Mouse (Mus musculus) brain, embryonic 14.5 days (tissue): ENCODE data around the gene Dab1. TPM values are rescaled to one million over a fixed set of nuclear protein-coding genes. Genes with fewer than 3 reads are reported as not detected.
A peak's percentile ranks its signal among the peaks of the same experiment; 100 is the strongest.

Experiments
- DNase-seq: peaks from one replicate; pipeline ENCODE4 v3.0.0-alpha.2; 2011; ENCODE audit warnings: low read depth
- CTCF ChIP-seq: fragments of 200-500 bp; IDR thresholded peaks from 2 replicates; pipeline ENCODE4 v1.5.1; 2012; ENCODE audit warnings: inconsistent platforms, mild to moderate bottlenecking, moderate library complexity, borderline replicate concordance; ENCODE audit not compliant: insufficient read depth, insufficient read length; ENCODE audit errors: extremely low read depth
- POLR2A ChIP-seq: fragments of 200-500 bp; IDR thresholded peaks from 2 replicates; pipeline ENCODE4 v1.6.1; 2012; ENCODE audit warnings: mild to moderate bottlenecking, inconsistent platforms, borderline replicate concordance; ENCODE audit not compliant: poor library complexity, insufficient read depth, insufficient read length, severe bottlenecking; ENCODE audit errors: extremely low read depth
- polyA plus RNA-seq: library from polyadenylated mRNA; depleted of rRNA; stranded (reverse); fragments of >200 nt; gene quantifications from 2 replicates; pipeline ENCODE4 v1.2.3, GENCODE M21; 2012

Gene Dab1
- polyA plus RNA-seq, 1 experiment: 54.9 TPM

DNA sequence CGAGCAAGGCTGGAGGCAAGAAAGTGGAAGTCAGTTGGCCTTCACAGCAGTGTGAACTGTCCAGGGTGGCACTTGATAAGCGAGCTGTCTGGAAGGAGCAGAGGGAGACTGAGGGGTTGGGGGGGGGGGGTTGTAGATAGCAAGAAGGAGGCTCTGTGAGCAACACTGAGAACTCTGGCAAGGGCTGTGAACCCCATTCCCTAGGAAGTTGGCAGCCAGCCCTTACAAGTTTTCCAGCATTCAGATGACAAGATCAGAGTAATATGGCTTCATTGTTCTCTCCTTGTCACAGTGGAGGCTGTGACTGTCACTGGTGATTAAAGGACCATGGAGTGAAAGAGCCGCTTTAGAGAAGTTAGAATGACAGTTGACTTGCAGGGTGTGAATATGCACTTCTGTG, 662.4 kb downstream of the Dab1 start:
- TF ChIP-seq POLR2A (no peak), CTCF (no peak)
- DNase-seq: peak; percentile 68

DNA sequence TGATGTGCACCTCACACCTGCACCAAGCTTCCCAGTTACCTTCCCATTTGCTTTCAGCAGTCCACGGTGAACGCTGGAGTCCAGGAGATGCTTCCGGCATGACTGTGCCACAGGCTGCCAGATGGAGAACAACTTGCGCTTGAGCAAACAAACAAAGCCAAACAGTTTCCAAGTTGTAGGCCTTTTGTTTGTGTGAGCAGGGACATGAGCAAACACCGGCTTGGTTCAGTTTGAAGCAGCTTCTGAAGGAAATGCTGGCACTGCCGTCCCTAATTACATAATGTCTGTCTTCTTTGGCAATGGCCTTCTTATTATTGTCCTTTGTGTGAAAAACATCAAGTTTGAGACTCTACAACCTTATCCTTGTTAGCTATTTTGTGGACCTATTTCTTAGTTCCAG, 664.7 kb downstream of the Dab1 start:
- TF ChIP-seq CTCF (no peak), POLR2A (no peak)
- peak; percentile 82 for DNase-seq

DNA sequence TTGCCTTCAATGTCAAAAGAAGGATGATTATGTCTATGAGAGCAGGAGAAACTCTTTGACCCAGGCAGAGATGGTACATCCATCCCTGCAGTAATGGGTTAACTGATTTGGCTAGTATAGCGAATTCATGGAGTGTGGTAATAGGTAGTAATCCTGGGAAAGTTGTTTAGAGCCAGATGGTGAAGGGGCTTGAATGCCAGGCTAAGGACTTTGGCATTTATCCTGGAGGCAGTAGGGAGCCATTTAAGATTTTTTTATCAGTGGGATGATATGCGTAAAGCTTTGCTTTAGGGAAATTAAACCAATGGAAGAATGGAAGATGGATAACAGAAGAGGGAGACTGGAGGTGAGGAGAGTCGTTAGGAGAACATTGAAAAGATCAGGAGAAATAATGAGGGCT, 669.2 kb downstream of the Dab1 start:
- no peak for TF ChIP-seq CTCF
- TF ChIP-seq POLR2A: no peak
- DNase-seq: peak; percentile 69

DNA sequence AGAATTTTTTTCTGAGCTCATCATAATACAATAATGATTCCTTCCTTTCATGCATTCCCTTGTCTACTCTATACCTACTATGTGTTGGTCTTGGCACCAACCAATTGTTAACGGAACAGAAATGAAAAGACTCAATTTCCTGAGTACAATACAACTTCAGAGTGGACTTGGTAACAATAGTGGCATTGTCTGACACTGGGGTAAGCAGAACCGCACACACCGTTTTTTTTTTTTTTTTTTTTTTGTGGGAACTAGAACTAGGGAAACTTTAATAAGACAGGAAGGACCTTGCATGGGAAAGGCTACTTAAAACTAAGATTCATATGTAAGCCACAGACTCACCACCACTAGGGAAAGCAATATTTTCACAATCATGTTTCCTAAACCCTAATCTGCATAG, 682.6 kb downstream of the Dab1 start:
- no peak for DNase-seq
- TF ChIP-seq CTCF: no peak
- TF ChIP-seq POLR2A: no peak

DNA sequence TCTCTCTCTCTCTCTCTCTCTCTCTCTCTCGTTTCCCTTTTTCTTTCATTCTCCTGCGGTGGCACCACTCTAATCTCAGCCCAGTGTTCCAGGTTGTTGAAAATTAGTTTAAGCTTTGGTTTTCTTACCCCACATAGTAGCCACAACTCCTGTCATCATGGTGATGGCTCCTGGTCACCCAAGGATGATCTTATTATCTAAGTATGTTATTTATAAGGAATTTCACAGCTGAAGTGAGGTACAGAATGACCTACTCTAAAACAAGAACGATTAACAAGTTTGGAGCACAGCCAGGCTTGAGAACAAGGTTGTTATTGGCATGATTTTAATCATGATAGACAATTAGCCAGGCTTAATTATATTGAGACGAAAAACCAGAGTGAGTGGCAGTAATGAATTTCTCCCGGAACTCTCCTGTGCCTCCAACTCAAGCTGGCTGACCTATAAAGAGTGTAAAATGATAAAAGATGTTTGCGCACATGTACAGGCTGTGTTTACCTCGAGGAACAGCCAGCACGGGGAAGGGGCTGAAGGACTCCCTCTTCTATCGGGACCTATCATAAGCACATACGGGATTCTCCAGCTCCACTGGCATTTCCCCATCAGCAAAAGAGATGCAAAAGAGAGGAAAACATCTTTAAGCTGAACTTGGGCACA, 684.0 kb downstream of the Dab1 start:
- peak; percentile 92 for DNase-seq

DNA sequence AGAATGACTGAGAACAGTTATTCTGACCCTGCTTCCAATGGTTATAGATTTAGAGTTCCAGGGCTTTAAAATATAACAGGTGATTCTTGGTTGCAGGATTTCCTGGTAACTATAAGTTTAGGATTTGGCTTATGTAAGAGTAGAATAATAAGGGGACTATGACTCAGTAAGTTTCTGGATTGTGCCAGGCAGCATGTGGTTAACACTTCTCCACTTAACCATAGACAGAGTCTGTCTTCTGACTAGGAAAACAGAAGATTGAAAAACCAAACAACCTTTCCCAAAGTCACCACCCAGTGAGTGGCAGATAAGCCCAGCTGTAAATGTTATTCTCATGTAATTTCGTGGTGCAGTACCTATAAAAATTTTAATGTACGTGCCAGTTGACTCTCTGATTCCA, 688.6 kb downstream of the Dab1 start:
- DNase-seq: no peak
- TF ChIP-seq POLR2A: no peak
- TF ChIP-seq CTCF: no peak

More for the DNA sequence above, 684.0 kb downstream of the Dab1 start:
- TF ChIP-seq CTCF (no peak), POLR2A (no peak)

DNA sequence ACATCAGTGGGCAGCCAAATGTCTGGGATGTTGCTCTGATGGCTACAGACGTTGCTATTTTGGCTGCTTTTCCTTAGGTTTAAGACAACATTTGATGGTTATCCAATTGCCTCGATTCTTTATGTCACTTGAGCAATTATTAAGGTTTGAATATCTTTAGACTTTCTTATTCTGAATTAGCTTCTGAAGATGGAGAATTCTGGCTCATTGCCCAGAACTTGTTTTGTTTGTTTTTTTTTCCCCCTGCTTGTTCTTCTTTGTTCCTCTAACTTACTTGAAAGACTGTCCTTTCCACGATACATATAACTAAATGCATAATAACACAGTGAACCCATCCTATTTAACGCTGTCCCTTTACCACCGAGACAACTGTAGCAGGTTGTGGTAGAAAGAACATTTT, 707.1 kb downstream of the Dab1 start:
- DNase-seq: peak; percentile 75
- no peak for TF ChIP-seq POLR2A
- no peak for TF ChIP-seq CTCF

DNA sequence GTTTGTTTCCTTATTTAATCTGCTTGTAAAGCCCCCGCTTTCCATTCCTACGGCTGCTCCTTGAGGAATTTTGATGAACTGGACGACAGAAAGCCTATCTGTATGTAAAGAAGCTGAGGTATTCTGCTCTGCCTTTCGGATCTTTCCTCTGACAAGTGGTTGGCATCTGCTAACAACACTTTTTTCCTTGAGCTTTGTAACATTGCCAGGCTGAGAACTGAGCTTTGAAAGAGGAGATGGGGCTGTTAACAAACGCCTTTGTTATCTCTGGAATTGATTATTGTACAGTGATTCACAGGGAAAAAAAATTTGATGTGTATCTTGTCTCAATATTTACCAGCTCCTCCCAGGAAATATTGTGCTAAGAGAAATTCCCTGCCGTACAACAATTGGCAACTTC, 712.7 kb downstream of the Dab1 start:
- TF ChIP-seq CTCF (no peak), POLR2A (no peak)
- peak; percentile 67 for DNase-seq

DNA sequence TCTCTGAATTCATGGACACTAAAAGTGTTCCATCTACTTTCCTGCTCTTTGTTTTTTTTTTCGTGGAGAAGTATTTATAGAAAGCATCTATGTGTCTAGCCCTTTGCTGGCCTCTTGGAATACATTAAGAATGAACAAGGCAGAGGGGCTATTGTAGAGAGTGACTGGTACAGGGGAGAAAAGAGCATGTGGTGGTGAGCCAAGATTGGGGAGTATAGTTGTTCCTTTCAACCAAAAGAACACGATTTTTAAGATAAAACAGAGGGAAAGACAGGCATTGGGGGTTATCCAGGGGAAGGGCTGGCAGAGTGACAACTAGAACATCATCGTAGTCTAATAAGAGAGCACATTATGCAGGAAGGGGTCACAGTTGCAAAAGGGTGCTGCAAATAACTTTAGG, 713.2 kb downstream of the Dab1 start:
- TF ChIP-seq POLR2A (no peak), CTCF (no peak)
- peak; percentile 79 for DNase-seq

DNA sequence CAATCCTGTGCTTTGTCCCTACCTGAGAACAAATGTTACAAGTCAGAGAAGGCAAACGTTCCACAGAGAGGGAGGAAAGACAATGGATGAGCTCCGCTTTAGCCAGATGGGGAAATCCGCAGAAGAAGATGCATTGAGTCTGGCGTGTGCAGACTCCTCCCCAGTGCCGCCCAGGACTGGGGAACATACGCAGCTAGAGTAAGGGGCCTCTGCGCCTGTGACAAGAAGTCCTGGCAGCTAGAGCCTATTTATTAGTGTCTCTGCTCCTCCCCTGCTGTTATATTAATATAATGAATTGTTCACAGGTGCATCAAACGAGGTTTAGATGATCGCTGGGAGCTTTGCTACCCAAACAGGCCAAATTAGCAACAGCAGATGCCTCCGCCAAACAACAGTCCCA, 718.1 kb downstream of the Dab1 start:
- TF ChIP-seq POLR2A: no peak
- no peak for TF ChIP-seq CTCF
- DNase-seq: peak; percentile 42

DNA sequence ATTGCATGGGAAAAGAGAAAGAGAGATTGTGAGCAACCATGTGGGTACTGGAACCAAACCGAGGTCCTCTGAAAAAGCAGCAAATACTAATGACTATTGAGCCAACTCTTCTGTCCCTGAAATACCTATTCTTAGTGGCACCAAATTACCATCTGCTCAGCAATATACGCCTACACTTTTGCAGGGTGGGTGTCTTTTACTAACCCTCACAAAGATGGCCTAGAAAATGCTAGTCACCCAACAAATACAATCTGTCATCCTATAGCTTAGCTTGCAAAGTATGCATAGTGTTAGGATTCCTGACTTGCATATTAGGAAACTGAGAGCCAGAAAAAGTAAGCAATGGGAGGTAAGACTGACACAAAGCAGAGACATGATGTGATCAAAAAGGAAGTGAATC, 719.2 kb downstream of the Dab1 start:
- no peak for DNase-seq
- TF ChIP-seq CTCF (no peak), POLR2A (no peak)

DNA sequence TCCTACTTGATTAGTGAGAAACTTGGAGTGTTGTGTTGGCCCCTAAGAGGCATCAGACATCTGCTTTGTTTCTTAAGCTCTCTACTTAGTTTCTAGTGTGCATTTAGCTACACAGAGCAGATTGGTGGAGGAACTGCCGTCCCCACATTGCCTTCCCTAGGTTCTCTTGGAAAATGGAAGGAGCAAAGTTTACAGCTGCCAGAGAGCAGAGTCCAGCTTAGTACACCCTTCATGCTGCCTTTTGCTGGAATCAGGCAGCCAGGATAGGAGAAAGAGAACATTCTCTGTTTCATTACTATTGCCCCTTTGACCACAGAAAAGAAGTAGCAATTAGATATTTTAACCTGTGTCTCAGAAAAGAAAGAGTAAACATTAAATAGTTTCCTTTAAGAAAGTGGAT, 742.2 kb downstream of the Dab1 start:
- no peak for TF ChIP-seq CTCF
- TF ChIP-seq POLR2A: no peak

More for the DNA sequence above, 742.2 kb downstream of the Dab1 start:
- DNase-seq: no peak
